8 mouse cellular contexts compared by ENCODE assay signal in genomic region chr8:111716603-111717487, GRCm38 (mm10). TPM values are rescaled to one million over a fixed set of nuclear protein-coding genes. Genes with fewer than 3 reads are reported as not detected.
DNase-seq lines count a peak whose midpoint lies in the region; ATAC-seq and TF ChIP-seq lines count a peak whose summit lies in the region.

No protein-coding gene starts in this region.

- peak overlapping the region; percentile 82 for H3K27ac ChIP-seq in embryonic fibroblast, embryonic 13.5 days (ENCODE audit: insufficient read depth, low read length)
- H3K27ac ChIP-seq in heart, embryonic 11.5 days (ENCODE audit: low read depth, low read length) = peak overlapping the region; percentile 100
- peak overlapping the region; percentile 69 for H3K27ac ChIP-seq in kidney, embryonic 15.5 days

- no peak for TF ChIP-seq POLR2A in embryonic fibroblast, embryonic 13.5 days (IDR thresholded peaks at IDR 0.05; ENCODE audit: low read depth, low read length)

- no peak overlapping the region for H3K4me3 ChIP-seq in embryonic fibroblast, embryonic 13.5 days (ENCODE audit: insufficient read depth, low read length)
- H3K4me3 ChIP-seq in heart, embryonic 11.5 days (ENCODE audit: low read depth, low read length) = peak overlapping the region; percentile 5; the same call in 1 of the 2 replicates
- no peak overlapping the region for H3K4me3 ChIP-seq in kidney, embryonic 15.5 days (replicated peaks)

- DNase-seq in urinary bladder, postnatal 14 days (ENCODE audit: low spot score) = peak; percentile 72
- no peak for DNase-seq in urinary bladder, postnatal 25 days (ENCODE audit: low spot score)
- peak; percentile 45 for DNase-seq in liver
- peak; percentile 44 for DNase-seq in retina, postnatal 7 days (ENCODE audit: low read depth, low spot score)
- DNase-seq in thymus, postnatal 10 days (ENCODE audit: low spot score in 2 of 2) = no peak

- H3K36me3 ChIP-seq in heart, embryonic 11.5 days (ENCODE audit: control insufficient read depth, insufficient read depth, low read length) = peaks cover 50% of the 10 kb centered on the region
- H3K36me3 ChIP-seq in kidney, embryonic 15.5 days = peaks cover 77% of the 10 kb centered on the region

- no peaks in the 10 kb centered on the region for H3K27me3 ChIP-seq in heart, embryonic 11.5 days (ENCODE audit: control insufficient read depth, insufficient read depth, low read length)
- H3K27me3 ChIP-seq in kidney, embryonic 15.5 days = no peaks in the 10 kb centered on the region

- ATAC-seq in heart, embryonic 11.5 days (replicated peaks; ENCODE audit: insufficient number of reproducible peaks, low FRiP score, low TSS enrichment) = peak; percentile 57; the same call in 1 of the 2 replicates
- peak; percentile 20; the same call in 1 of the 2 replicates for ATAC-seq in kidney, embryonic 15.5 days (replicated peaks; ENCODE audit: low FRiP score)

- H3K9me3 ChIP-seq in heart, embryonic 11.5 days (replicated peaks; ENCODE audit: control insufficient read depth, low read length) = no peaks in the 10 kb centered on the region
- no peaks in the 10 kb centered on the region for H3K9me3 ChIP-seq in kidney, embryonic 15.5 days (replicated peaks)

- peak overlapping the region; percentile 56 for H3K4me2 ChIP-seq in heart, embryonic 11.5 days
- H3K4me2 ChIP-seq in kidney, embryonic 15.5 days = no peak overlapping the region

- peaks cover 35% of the 10 kb centered on the region for H3K4me1 ChIP-seq in embryonic fibroblast, embryonic 13.5 days (ENCODE audit: control insufficient read depth, insufficient read depth, low read length)
- peaks cover 48% of the 10 kb centered on the region for H3K4me1 ChIP-seq in heart, embryonic 11.5 days (ENCODE audit: control insufficient read depth, insufficient read depth, low read length)
- peaks cover 51% of the 10 kb centered on the region for H3K4me1 ChIP-seq in kidney, embryonic 15.5 days

- no peak for TF ChIP-seq CTCF in embryonic fibroblast, embryonic 13.5 days (IDR thresholded peaks at IDR 0.05; ENCODE audit: borderline replicate concordance, insufficient read depth, low read length)

- H3K9ac ChIP-seq in heart, embryonic 11.5 days (ENCODE audit: low read depth, low read length) = peak overlapping the region; percentile 73
- H3K9ac ChIP-seq in kidney, embryonic 15.5 days = peak overlapping the region; percentile 8; the same call in 1 of the 2 replicates

- WGBS in heart, embryonic 11.5 days (ENCODE audit: insufficient replicate concordance) = 26% methylated on average over 10 of the region's 10 CpGs
- WGBS in kidney, embryonic 15.5 days = 50% methylated on average over 10 of the region's 10 CpGs

RNA-seq across cellular contexts. Expression of gene Ctrb1, which starts 26.0 kb away (rescaled TPM):
- not detected in 2 replicates for polyA plus RNA-seq in embryonic fibroblast, embryonic 13.5 days (2011; ENCODE audit: insufficient read length, low read depth, missing spikeins)
- polyA plus RNA-seq in heart, embryonic 11.5 days (2014; fragmentation: Nextera tagmentation; extraction: Ambion mirVana) = not detected in 2 replicates
- polyA plus RNA-seq in kidney, embryonic 15.5 days (2015; fragmentation: Nextera tagmentation; extraction: Ambion mirVana) = 0.45 and 5.2 TPM in 2 replicates

RNA-seq across cellular contexts. Expression of gene Bcar1, which starts 26.8 kb away (rescaled TPM):
- 37.0 and 45.8 TPM in 2 replicates for polyA plus RNA-seq in embryonic fibroblast, embryonic 13.5 days (2011; ENCODE audit: insufficient read length, low read depth, missing spikeins)
- 46.6 and 53.8 TPM in 2 replicates for polyA plus RNA-seq in heart, embryonic 11.5 days (2014; fragmentation: Nextera tagmentation; extraction: Ambion mirVana)
- 45.7 and 53.8 TPM in 2 replicates for polyA plus RNA-seq in kidney, embryonic 15.5 days (2015; fragmentation: Nextera tagmentation; extraction: Ambion mirVana)

Comparison
In these comparisons a context has a peak if more than half of its experiments do, and no peak if none do; other contexts are left out.
1. DNase-seq: peak in urinary bladder, postnatal 14 days (single experiment), liver (single experiment) and retina, postnatal 7 days (single experiment); none in urinary bladder, postnatal 25 days (single experiment) and thymus, postnatal 10 days (0 of 2).
2. Peak in every context shown above with its lines, with median percentiles within 50 percentile points of each other: H3K27ac ChIP-seq.